Mouse (Mus musculus) MEL (cell line): ENCODE measurements around the gene Aplp1. TPM values are rescaled to one million over a fixed set of nuclear protein-coding genes. Genes with fewer than 3 reads are reported as not detected.

Experiments
- DNase-seq: peaks from one replicate; pipeline ENCODE4 v3.0.0; 2011; ENCODE audit warnings: low read depth, low spot score
- H3K27ac ChIP-seq: 2 replicates; pipeline ENCODE4 v1.5.1; 2012; ENCODE audit warnings: low read depth, mild to moderate bottlenecking, control low read depth, low read length, moderate library complexity; ENCODE audit not compliant: control insufficient read depth
- H3K27me3 ChIP-seq, 2 experiments: fragments of 150-350 bp in 1 of 2; sonication (generic) in 1 of 2; 2 replicates each; pipeline ENCODE4 v1.6.1; 2012; ENCODE audit warnings: low read length in 2 of 2, mild to moderate bottlenecking in 2 of 2, improper control_type of control experiment in 1 of 2, moderate library complexity in 1 of 2; ENCODE audit not compliant: insufficient read depth in 2 of 2, control insufficient read depth in 1 of 2
- H3K36me3 ChIP-seq, 2 experiments: 2 replicates each; pipeline ENCODE4 v1.6.1; 2012 to 2014; ENCODE audit warnings: low read length in 2 of 2, improper control_type of control experiment in 1 of 2, inconsistent platforms in 1 of 2, mild to moderate bottlenecking in 1 of 2; ENCODE audit not compliant: insufficient read depth in 2 of 2, control insufficient read depth in 1 of 2
- H3K4me1 ChIP-seq, 2 experiments: fragments of 150-350 bp in 1 of 2; sonication (generic) in 1 of 2; 2 replicates each; pipeline ENCODE4 v1.6.1; 2012; ENCODE audit warnings: low read length in 2 of 2, improper control_type of control experiment in 1 of 2, mild to moderate bottlenecking in 1 of 2; ENCODE audit not compliant: insufficient read depth in 2 of 2, control insufficient read depth in 1 of 2
- H3K4me3 ChIP-seq, 2 experiments: fragments of 150-350 bp in 1 of 2; sonication (generic) in 1 of 2; 2 replicates each; pipeline ENCODE4 v1.5.1; 2012; ENCODE audit warnings: low read depth in 2 of 2, low read length in 2 of 2, mild to moderate bottlenecking in 2 of 2, moderate library complexity in 2 of 2, control low read depth in 1 of 2, improper control_type of control experiment in 1 of 2; ENCODE audit not compliant: control insufficient read depth in 1 of 2, insufficient read depth in 1 of 2
- H3K79me2 ChIP-seq: 2 replicates; pipeline ENCODE4 v1.6.1; 2012; ENCODE audit warnings: mild to moderate bottlenecking, low read length, moderate library complexity; ENCODE audit not compliant: control insufficient read depth, poor library complexity, insufficient read depth
- H3K9ac ChIP-seq: 2 replicates; pipeline ENCODE4 v1.6.1; 2012; ENCODE audit warnings: low read depth, mild to moderate bottlenecking, control low read depth, low read length, moderate library complexity; ENCODE audit not compliant: control insufficient read depth, poor library complexity, severe bottlenecking
- H3K9me3 ChIP-seq: fragments of 150-350 bp; sonication (generic); replicated peaks from 2 replicates; pipeline ENCODE4 v1.6.1; 2012; ENCODE audit warnings: mild to moderate bottlenecking, low read length, improper control_type of control experiment, moderate library complexity; ENCODE audit not compliant: insufficient read depth
- BHLHE40 ChIP-seq: IDR thresholded peaks from 2 replicates; pipeline ENCODE4 v1.6.1; 2012; ENCODE audit warnings: low read depth, mild to moderate bottlenecking, inconsistent platforms, low read length, improper control_type of control experiment, borderline replicate concordance
- CHD1 ChIP-seq: IDR thresholded peaks from 2 replicates; pipeline ENCODE4 v1.6.1; 2012; ENCODE audit warnings: low read depth, mild to moderate bottlenecking, inconsistent platforms, low read length, improper control_type of control experiment
- E2F4 ChIP-seq: IDR thresholded peaks from 2 replicates; pipeline ENCODE4 v1.6.1; 2011; ENCODE audit warnings: low read depth, low read length, improper control_type of control experiment, borderline replicate concordance
- ELF1 ChIP-seq: IDR thresholded peaks from 2 replicates; pipeline ENCODE4 v1.6.1; 2014; ENCODE audit warnings: low read depth, mild to moderate bottlenecking, inconsistent platforms, low read length, improper control_type of control experiment, moderate library complexity
- EP300 ChIP-seq, 2 experiments: IDR thresholded peaks; 2 replicates each; pipeline ENCODE4 v1.6.1; 2011; ENCODE audit warnings: improper control_type of control experiment in 2 of 2, low read length in 2 of 2, low read depth in 1 of 2, mild to moderate bottlenecking in 1 of 2
- ETS1 ChIP-seq: IDR thresholded peaks from 2 replicates; pipeline ENCODE4 v1.6.1; 2012; ENCODE audit warnings: low read depth, mild to moderate bottlenecking, inconsistent platforms, low read length, improper control_type of control experiment, moderate library complexity
- JUND ChIP-seq: IDR thresholded peaks from 2 replicates; pipeline ENCODE4 v1.6.1; 2011; ENCODE audit warnings: low read depth, mild to moderate bottlenecking, improper control_type of control experiment, low read length
- MAFK ChIP-seq: IDR thresholded peaks from 2 replicates; pipeline ENCODE4 v1.6.1; 2011; ENCODE audit warnings: low read depth, mild to moderate bottlenecking, low read length, improper control_type of control experiment, borderline replicate concordance
- MAX ChIP-seq: IDR thresholded peaks from 2 replicates; pipeline ENCODE4 v1.6.1; 2011; ENCODE audit warnings: low read length, improper control_type of control experiment
- MXI1 ChIP-seq: IDR thresholded peaks from 2 replicates; pipeline ENCODE4 v1.6.1; 2011; ENCODE audit warnings: mild to moderate bottlenecking, low read depth, low read length, improper control_type of control experiment
- MYB ChIP-seq: IDR thresholded peaks from 2 replicates; pipeline ENCODE4 v1.6.1; 2011; ENCODE audit warnings: mild to moderate bottlenecking, low read depth, low read length, improper control_type of control experiment
- NRF1 ChIP-seq: IDR thresholded peaks from 2 replicates; pipeline ENCODE4 v1.6.1; 2014; ENCODE audit warnings: low read depth, mild to moderate bottlenecking, inconsistent platforms, low read length, improper control_type of control experiment, moderate library complexity; ENCODE audit not compliant: poor library complexity, insufficient read depth, severe bottlenecking
- POLR2AphosphoS5 ChIP-seq: IDR thresholded peaks from 2 replicates; pipeline ENCODE4 v1.6.1; 2012; ENCODE audit warnings: low read depth, borderline replicate concordance, mild to moderate bottlenecking, inconsistent platforms, low read length, moderate library complexity, mixed read lengths
- RAD21 ChIP-seq: IDR thresholded peaks from 2 replicates; pipeline ENCODE4 v1.6.1; 2011; ENCODE audit warnings: mild to moderate bottlenecking, low read depth, low read length, improper control_type of control experiment
- RCOR1 ChIP-seq: IDR thresholded peaks from 2 replicates; pipeline ENCODE4 v1.6.1; 2012; ENCODE audit warnings: low read depth, mild to moderate bottlenecking, inconsistent platforms, low read length, improper control_type of control experiment
- SIN3A ChIP-seq: IDR thresholded peaks from 2 replicates; pipeline ENCODE4 v1.6.1; 2012; ENCODE audit warnings: low read length, improper control_type of control experiment, inconsistent platforms
- TAL1 ChIP-seq: IDR thresholded peaks from 2 replicates; pipeline ENCODE4 v1.6.1; 2012; ENCODE audit warnings: mild to moderate bottlenecking, inconsistent platforms, low read length, moderate library complexity, mixed read lengths
- TBP ChIP-seq: IDR thresholded peaks from 2 replicates; pipeline ENCODE4 v1.8.0; 2011; ENCODE audit warnings: low read depth, low read length, improper control_type of control experiment
- USF2 ChIP-seq, 2 experiments: IDR thresholded peaks; 2 replicates each; pipeline ENCODE4 v1.6.1; 2011 to 2012; ENCODE audit warnings: improper control_type of control experiment in 2 of 2, low read length in 2 of 2, borderline replicate concordance in 1 of 2, inconsistent platforms in 1 of 2, low read depth in 1 of 2, mild to moderate bottlenecking in 1 of 2; ENCODE audit not compliant: insufficient read depth in 1 of 2
- ZC3H11A ChIP-seq: IDR thresholded peaks from 2 replicates; pipeline ENCODE4 v1.6.1; 2012; ENCODE audit warnings: low read depth, mild to moderate bottlenecking, inconsistent platforms, low read length, improper control_type of control experiment
- ZMIZ1 ChIP-seq: IDR thresholded peaks from 2 replicates; pipeline ENCODE4 v1.6.1; 2012; ENCODE audit warnings: low read depth, mild to moderate bottlenecking, inconsistent platforms, low read length, improper control_type of control experiment, moderate library complexity
- polyA plus RNA-seq, 2 experiments: library from polyadenylated mRNA; stranded (reverse) in 1 of 2; unstranded in 1 of 2; fragments of >175 nt in 1 of 2; fragments of >200 nt in 1 of 2; gene quantifications; 2 replicates each; pipeline versions ENCODE4 v1.2.1 to v1.2.4; 2012; ENCODE audit warnings: low replicate concordance in 2 of 2, low read depth in 1 of 2; ENCODE audit not compliant: insufficient read length in 2 of 2, insufficient read depth in 1 of 2, missing spikeins in 1 of 2
- total RNA-seq: library from RNA; depleted of rRNA; stranded (reverse); fragments of 300-350 nt; gene quantifications from 2 replicates; pipeline ENCODE4 v1.2.3, GENCODE M21; 2012; rRNA removed

Aplp1 gene
- total RNA-seq, result 1.5 and 1.9 TPM in 2 replicates
- 1 to 10 TPM in 1 of 2 experiments, not detected in 1; 7.1 TPM for polyA plus RNA-seq

DNA sequence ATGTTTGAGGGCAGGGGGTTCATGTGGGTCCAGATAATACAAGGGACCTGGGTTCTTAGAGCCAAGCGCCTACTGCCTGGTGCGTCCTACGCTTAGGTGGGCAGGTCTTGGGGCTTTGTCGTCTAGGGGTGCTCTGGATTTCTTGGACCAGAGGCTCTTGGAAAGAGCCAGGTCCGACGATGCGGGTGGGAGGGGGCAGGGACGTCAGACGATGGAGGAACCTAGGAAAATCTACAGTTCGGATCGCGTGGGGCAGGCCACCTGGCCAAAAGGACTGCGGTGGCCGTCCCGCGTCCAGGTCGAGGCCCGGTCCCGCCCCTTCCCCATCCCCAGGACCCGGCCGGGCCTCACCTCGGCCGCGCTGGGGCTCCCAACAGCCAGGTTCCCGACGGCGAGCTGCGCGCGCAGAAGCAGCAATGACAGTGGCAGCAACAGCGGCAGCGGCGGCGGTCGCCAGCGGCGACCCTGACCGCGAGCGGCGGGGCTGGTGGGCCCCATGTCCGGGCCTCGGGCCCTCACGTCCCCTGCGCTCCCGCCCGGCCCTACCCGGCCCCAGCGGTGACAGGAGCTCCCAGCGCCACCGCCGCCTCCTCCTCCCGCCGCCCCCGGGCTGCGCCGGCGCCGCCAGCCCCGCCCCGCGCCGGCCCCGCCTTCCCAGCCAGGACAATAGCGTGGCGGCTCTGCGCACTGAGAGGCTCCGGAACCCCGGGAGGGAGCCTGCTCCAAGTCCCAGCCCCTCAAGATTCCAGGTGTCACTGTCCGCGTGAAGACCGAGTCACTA lies at the start of gene Aplp1:
Gene Aplp1 (minus strand): TSS at position 565 of the 781 bp plus-strand sequence.
- no peaks in the 10 kb centered on the region for H3K9me3 ChIP-seq
- H3K36me3 ChIP-seq, result no peaks in the 10 kb centered on the region; a peak in 1 of 4 replicates
- peak within 1 kb of the TSS; percentile 62 to 72 for H3K4me3 ChIP-seq
- H3K27me3 ChIP-seq, result no peaks in the 10 kb centered on the region
- peak within 1 kb of the TSS; percentile 69 for H3K9ac ChIP-seq
- DNase-seq, result peak; percentile 52
- H3K4me1 ChIP-seq, result peaks cover 0 to 8% of the 10 kb centered on the region in 2 experiments; a peak in 1 of 4 replicates
- H3K27ac ChIP-seq, result no peak within 1 kb of the TSS
- no peaks in the 10 kb centered on the region; the same call in 1 of the 2 replicates for H3K79me2 ChIP-seq
- TF ChIP-seq NRF1 (peak; percentile 47; the same call in 1 of the 2 replicates), ZC3H11A (no peak)

GRCm38 (mm10) chr7:30493401-30493931 lies 48.1 kb upstream of the Aplp1 start, which contains the start of gene Prodh2:
TSS of gene Prodh2 (plus strand) at chr7:30493622.
- Histone ChIP-seq H3K79me2 (no peaks in the 10 kb centered on the region), H3K9ac (no peak within 1 kb of the TSS), H3K4me3 (no peak within 1 kb of the TSS), H3K27ac (no peak within 1 kb of the TSS), H3K4me1 (no peaks in the 10 kb centered on the region), H3K27me3 (no peaks in the 10 kb centered on the region), H3K9me3 (no peaks in the 10 kb centered on the region), H3K36me3 (no peaks in the 10 kb centered on the region)
- TF ChIP-seq RCOR1, result no peak
- TF ChIP-seq POLR2AphosphoS5, result no peak
- TF ChIP-seq RAD21, result no peak
- TF ChIP-seq ETS1, result no peak
- TF ChIP-seq ZMIZ1, result no peak
- no peak for TF ChIP-seq ELF1
- no peak for TF ChIP-seq SIN3A
- no peak for TF ChIP-seq MAFK
- TF ChIP-seq CHD1, result no peak
- TF ChIP-seq MAX, result no peak
- no peak for TF ChIP-seq TBP
- TF ChIP-seq EP300 (IDR thresholded peaks at IDR 0.05; ENCODE audit: low read depth in 1 of 2, low read length in 2 of 2), result no peak
- TF ChIP-seq MYB, result no peak
- TF ChIP-seq JUND, result no peak
- no peak for TF ChIP-seq E2F4
- no peak for TF ChIP-seq MXI1
- no peak for TF ChIP-seq TAL1
- TF ChIP-seq USF2 (IDR thresholded peaks at IDR 0.05; ENCODE audit: borderline replicate concordance in 1 of 2, insufficient read depth in 1 of 2, low read depth in 1 of 2, low read length in 2 of 2), result no peak
- TF ChIP-seq BHLHE40, result no peak
- no peak for DNase-seq
